Mouse (Mus musculus) lung, postnatal 0 days (tissue): ENCODE measurements at regions not wholly inside any gene's neighbourhood (a gene's known extent, or its start where the extent isn't known, plus 50 kb on each side); places are given as distances from the start of the nearest gene placed in this dataset.

ENCODE experiments used
- CTCF ChIP-seq: IDR thresholded peaks from 2 replicates; pipeline ENCODE4 v1.5.1; 2016; ENCODE audit warnings: antibody characterized with exemption, mild to moderate bottlenecking
- EP300 ChIP-seq: IDR thresholded peaks from 2 replicates; pipeline ENCODE4 v1.6.1; 2016; ENCODE audit warnings: antibody characterized with exemption, mild to moderate bottlenecking, control low read depth

- TF ChIP-seq CTCF (no peak), EP300 (no peak)
Measured at GRCm38 (mm10) chr2:61970029-61970428, 76.2 kb upstream of the Slc4a10 start.
